Mouse (Mus musculus): ENCODE measurements around the gene Syngap1. TPM values are rescaled to one million over a fixed set of nuclear protein-coding genes. Genes with fewer than 3 reads are reported as not detected.
"Not testable (repeated sequence)": the region's sequence is repeated elsewhere in the genome, so short reads cannot be mapped to it uniquely, and the experiment has no call there.

The Syngap1 gene
- total and polyA plus RNA-seq, 3 experiments, result 7.3 to 88.0 (median 24.1) TPM

- peak overlapping the region; percentile 17; the same call in 1 of the 2 replicates for H3K4me3 ChIP-seq (ENCODE audit: low read depth, low read length)
Measured at GRCm38 (mm10) chr17:26971247-26971905, 30.3 kb downstream of the Syngap1 start.

GRCm38 (mm10) chr17:26972107-26972506 lies 31.1 kb downstream of the Syngap1 start:
- no peaks in the 10 kb centered on the region for H3K9me3 ChIP-seq (replicated peaks)

More at GRCm38 (mm10) chr17:26971247-26971905, 30.3 kb downstream of the Syngap1 start:
- Histone ChIP-seq H3K4me1 (ENCODE audit: insufficient read depth, low read depth, low read length) (peaks cover 47% of the 10 kb centered on the region), H3K9me3 (replicated peaks) (no peaks in the 10 kb centered on the region), H3K36me3 (replicated peaks) (peaks cover 72% of the 10 kb centered on the region), H3K27me3 (ENCODE audit: insufficient read depth, low read length) (no peaks in the 10 kb centered on the region)
- TF ChIP-seq TAL1 (conservative IDR thresholded peaks at IDR 0.05; ENCODE audit: low read depth, low read length) (no peak), GATA1 (IDR thresholded peaks at IDR 0.05; ENCODE audit: borderline replicate concordance, low read length) (no peak), CTCF (IDR thresholded peaks at IDR 0.05; ENCODE audit: low read depth, low read length) (no peak), POLR2AphosphoS5 (IDR thresholded peaks at IDR 0.05; ENCODE audit: insufficient replicate concordance, low read depth, low read length) (no peak), GATA2 (IDR thresholded peaks at IDR 0.05; ENCODE audit: borderline replicate concordance, low read depth, low read length) (no peak)
- DNase-seq (ENCODE audit: low spot score) (no peak), ATAC-seq (ENCODE audit: extremely low read depth, insufficient number of reproducible peaks, low FRiP score, poor library complexity, severe bottlenecking) (no peak)

GRCm38 (mm10) chr17:26972703-26973574 lies 31.9 kb downstream of the Syngap1 start, which contains the start of gene Zbtb9:
Gene Zbtb9 (plus strand): TSS chr17:26973167.
- ATAC-seq (ENCODE audit: extremely low read depth, insufficient number of reproducible peaks, low FRiP score, poor library complexity, severe bottlenecking) (peak; percentile 99), DNase-seq (ENCODE audit: low spot score) (peak; percentile 100)
- Histone ChIP-seq H3K9me3 (replicated peaks) (no peaks in the 10 kb centered on the region), H3K4me1 (ENCODE audit: insufficient read depth, low read depth, low read length) (peaks cover 48% of the 10 kb centered on the region), H3K27me3 (ENCODE audit: insufficient read depth, low read length) (no peaks in the 10 kb centered on the region), H3K36me3 (replicated peaks) (peaks cover 71% of the 10 kb centered on the region), H3K4me3 (ENCODE audit: low read depth, low read length) (peak within 1 kb of the TSS; percentile 92)
- TF ChIP-seq GATA1 (IDR thresholded peaks at IDR 0.05; ENCODE audit: borderline replicate concordance, low read length) (no peak), POLR2AphosphoS5 (IDR thresholded peaks at IDR 0.05; ENCODE audit: insufficient replicate concordance, low read depth, low read length) (0 out of 2 replicates have a peak, but pooled peaks have one; percentile 32)

More at GRCm38 (mm10) chr17:26972107-26972506, 31.1 kb downstream of the Syngap1 start:
- Histone ChIP-seq H3K36me3 (replicated peaks) (peaks cover 72% of the 10 kb centered on the region), H3K4me1 (ENCODE audit: insufficient read depth, low read depth, low read length) (peaks cover 50% of the 10 kb centered on the region), H3K27me3 (ENCODE audit: insufficient read depth, low read length) (no peaks in the 10 kb centered on the region), H3K4me3 (ENCODE audit: low read depth, low read length) (peak overlapping the region; percentile 92)
- DNase-seq (ENCODE audit: low spot score), result no peak
- TF ChIP-seq CTCF (IDR thresholded peaks at IDR 0.05; ENCODE audit: low read depth, low read length) (no peak), POLR2AphosphoS5 (IDR thresholded peaks at IDR 0.05; ENCODE audit: insufficient replicate concordance, low read depth, low read length) (no peak), GATA1 (IDR thresholded peaks at IDR 0.05; ENCODE audit: borderline replicate concordance, low read length) (no peak), TAL1 (conservative IDR thresholded peaks at IDR 0.05; ENCODE audit: low read depth, low read length) (no peak), GATA2 (IDR thresholded peaks at IDR 0.05; ENCODE audit: borderline replicate concordance, low read depth, low read length) (no peak)
- no peak for ATAC-seq (ENCODE audit: extremely low read depth, insufficient number of reproducible peaks, low FRiP score, poor library complexity, severe bottlenecking)

DNA sequence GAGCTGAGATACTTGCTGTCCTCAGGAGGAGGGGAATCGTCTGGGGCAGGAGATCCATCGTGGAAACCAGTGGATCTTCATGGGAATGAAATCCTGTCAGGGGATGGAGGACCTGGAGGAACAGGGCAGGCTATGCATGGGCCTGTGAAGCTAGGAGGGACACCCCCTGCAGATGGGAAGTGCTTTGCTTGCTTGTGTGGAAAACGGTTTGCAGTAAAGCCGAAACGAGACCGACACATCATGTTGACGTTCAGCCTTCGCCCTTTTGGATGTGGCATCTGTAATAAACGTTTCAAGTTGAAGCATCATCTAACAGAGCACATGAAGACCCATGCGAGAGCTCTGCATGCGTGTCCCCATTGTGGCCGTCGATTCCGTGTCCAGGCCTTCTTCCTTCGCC lies 33.5 kb downstream of the Syngap1 start:
- peaks cover 55% of the 10 kb centered on the region for H3K4me1 ChIP-seq (ENCODE audit: insufficient read depth, low read depth, low read length)
- H3K27me3 ChIP-seq (ENCODE audit: insufficient read depth, low read length), result no peaks in the 10 kb centered on the region
- no peak for TF ChIP-seq GATA2 (IDR thresholded peaks at IDR 0.05; ENCODE audit: borderline replicate concordance, low read depth, low read length)
- no peak for TF ChIP-seq CTCF (IDR thresholded peaks at IDR 0.05; ENCODE audit: low read depth, low read length)
- no peak for TF ChIP-seq POLR2AphosphoS5 (IDR thresholded peaks at IDR 0.05; ENCODE audit: insufficient replicate concordance, low read depth, low read length)
- no peak for TF ChIP-seq GATA1 (IDR thresholded peaks at IDR 0.05; ENCODE audit: borderline replicate concordance, low read length)
- TF ChIP-seq TAL1 (conservative IDR thresholded peaks at IDR 0.05; ENCODE audit: low read depth, low read length), result no peak
- DNase-seq (ENCODE audit: low spot score) (no peak), ATAC-seq (ENCODE audit: extremely low read depth, insufficient number of reproducible peaks, low FRiP score, poor library complexity, severe bottlenecking) (no peak)
- H3K36me3 ChIP-seq (replicated peaks), result peaks cover 75% of the 10 kb centered on the region
- H3K9me3 ChIP-seq (replicated peaks), result no peaks in the 10 kb centered on the region
- peak overlapping the region; percentile 92; the same call in 1 of the 2 replicates for H3K4me3 ChIP-seq (ENCODE audit: low read depth, low read length)

DNA sequence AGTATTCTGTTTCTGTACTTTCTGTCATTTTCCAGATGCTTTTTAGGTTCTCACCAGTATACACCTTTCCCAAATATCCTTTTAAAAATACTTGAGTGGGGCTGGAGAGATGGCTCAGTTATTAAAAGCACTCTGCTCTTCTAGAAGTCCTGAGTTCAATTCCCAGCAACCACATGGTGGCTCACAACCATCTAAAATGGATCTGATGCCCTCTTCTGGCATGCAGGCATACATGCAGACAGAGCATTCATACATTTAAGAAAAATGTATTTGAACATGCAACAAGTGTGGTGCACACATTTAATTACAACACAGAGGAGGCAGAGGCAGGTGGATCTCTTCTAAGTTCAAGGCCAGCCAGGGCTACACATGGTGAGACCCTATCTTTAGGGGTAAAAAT lies 34.4 kb downstream of the Syngap1 start:
- TF ChIP-seq CTCF (IDR thresholded peaks at IDR 0.05; ENCODE audit: low read depth, low read length) (no peak), GATA1 (IDR thresholded peaks at IDR 0.05; ENCODE audit: borderline replicate concordance, low read length) (no peak), GATA2 (IDR thresholded peaks at IDR 0.05; ENCODE audit: borderline replicate concordance, low read depth, low read length) (no peak), TAL1 (conservative IDR thresholded peaks at IDR 0.05; ENCODE audit: low read depth, low read length) (no peak), POLR2AphosphoS5 (IDR thresholded peaks at IDR 0.05; ENCODE audit: insufficient replicate concordance, low read depth, low read length) (no peak)
- Histone ChIP-seq H3K4me1 (ENCODE audit: insufficient read depth, low read depth, low read length) (peaks cover 59% of the 10 kb centered on the region), H3K4me3 (ENCODE audit: low read depth, low read length) (no peak overlapping the region; the same call in 1 of the 2 replicates), H3K36me3 (replicated peaks) (peaks cover 78% of the 10 kb centered on the region), H3K9me3 (replicated peaks) (no peaks in the 10 kb centered on the region), H3K27me3 (ENCODE audit: insufficient read depth, low read length) (no peaks in the 10 kb centered on the region)
- DNase-seq (ENCODE audit: low spot score) (no peak), ATAC-seq (ENCODE audit: extremely low read depth, insufficient number of reproducible peaks, low FRiP score, poor library complexity, severe bottlenecking) (no peak)

DNA sequence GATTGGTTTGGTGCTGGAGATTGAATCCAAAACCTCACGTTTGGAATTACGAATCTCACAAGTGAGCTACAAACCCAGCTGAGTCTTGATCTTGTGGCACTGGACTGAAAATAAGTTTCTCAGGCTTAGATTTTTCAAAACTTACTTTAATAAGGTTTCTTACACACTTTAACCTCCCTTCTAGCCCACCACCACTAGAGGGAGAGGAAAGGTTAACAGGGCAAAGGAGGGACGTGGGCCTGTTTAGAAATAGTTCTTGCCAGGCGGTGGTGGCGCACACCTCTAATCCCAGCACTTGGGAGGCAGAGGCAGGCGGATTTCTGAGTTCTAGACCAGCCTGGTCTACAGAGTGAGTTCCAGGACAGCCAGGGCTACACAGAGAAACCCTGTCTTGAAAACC lies 36.3 kb downstream of the Syngap1 start:
- H3K4me1 ChIP-seq (ENCODE audit: insufficient read depth, low read depth, low read length), result peaks cover 51% of the 10 kb centered on the region
- not testable (repeated sequence) for H3K9me3 ChIP-seq (replicated peaks); ATAC-seq (ENCODE audit: extremely low read depth, insufficient number of reproducible peaks, low FRiP score, poor library complexity, severe bottlenecking); H3K4me3 ChIP-seq (ENCODE audit: low read depth, low read length); DNase-seq (ENCODE audit: low spot score); H3K27me3 ChIP-seq (ENCODE audit: insufficient read depth, low read length)
- H3K36me3 ChIP-seq (replicated peaks), result peaks cover 79% of the 10 kb centered on the region
